Mouse (Mus musculus): ENCODE results near the gene Myo6. TPM values are rescaled to one million over a fixed set of nuclear protein-coding genes. Genes with fewer than 3 reads are reported as not detected.

Gene Myo6
- polyA plus RNA-seq, 1 experiment from 2014 or later: 23.1 TPM

DNA sequence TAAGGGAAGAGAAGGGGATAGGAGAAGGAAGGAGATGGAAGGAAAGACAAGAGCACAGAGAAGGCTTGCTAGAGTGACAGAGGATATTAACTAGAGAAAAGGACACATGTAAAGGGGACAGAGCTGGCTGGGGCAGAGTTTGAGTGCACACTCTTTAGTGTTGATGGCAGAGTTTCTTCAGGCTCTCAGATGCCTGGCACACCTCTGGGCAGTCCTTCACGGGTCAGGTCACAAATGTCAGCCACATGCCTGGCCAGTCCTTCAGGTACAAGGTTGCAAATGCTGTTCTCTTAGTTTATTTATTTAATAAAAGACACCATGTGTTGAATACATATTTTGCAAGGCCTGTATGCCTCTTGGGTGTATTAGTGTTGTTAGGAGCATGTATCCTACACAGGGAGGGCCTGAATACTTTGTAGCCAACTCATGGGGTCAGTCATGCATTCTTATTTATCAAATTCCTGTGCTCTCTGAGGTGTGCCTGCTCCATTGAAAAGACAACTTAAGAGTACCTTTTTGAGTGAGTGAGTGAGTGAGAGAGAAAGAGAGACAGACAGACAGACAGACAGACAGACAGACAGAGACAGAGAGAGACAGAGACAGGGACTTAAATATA is 72.5 kb downstream of the Myo6 start:
- no peak for ATAC-seq
- Histone ChIP-seq H3K27ac (ENCODE audit: low read length) (no peak overlapping the region), H3K9me3 (ENCODE audit: low read length) (no peaks in the 10 kb centered on the region; the same call in 1 of the 2 replicates), H3K4me1 (ENCODE audit: insufficient read depth, low read depth, low read length) (no peaks in the 10 kb centered on the region), H3K4me3 (ENCODE audit: low read depth, low read length) (no peak overlapping the region), H3K9ac (replicated peaks; ENCODE audit: low read depth) (no peak overlapping the region), H3K4me2 (replicated peaks; ENCODE audit: low read depth, low read length) (no peak overlapping the region), H3K27me3 (replicated peaks; ENCODE audit: insufficient read depth, low read length) (no peaks in the 10 kb centered on the region), H3K36me3 (ENCODE audit: insufficient read depth, low read length) (no peaks in the 10 kb centered on the region)
- DNase-seq (ENCODE audit: low spot score): no peak
- 68% methylated on average over 1 of the region's 1 CpGs for WGBS
- TF ChIP-seq EP300 (IDR thresholded peaks at IDR 0.05): no peak
- no peak for TF ChIP-seq CTCF (IDR thresholded peaks at IDR 0.05)

- Histone ChIP-seq H3K4me1 (ENCODE audit: insufficient read depth, low read depth, low read length) (no peaks in the 10 kb centered on the region), H3K4me2 (replicated peaks; ENCODE audit: low read depth, low read length) (no peak overlapping the region), H3K9ac (replicated peaks; ENCODE audit: low read depth) (no peak overlapping the region), H3K4me3 (ENCODE audit: low read depth, low read length) (no peak overlapping the region), H3K27ac (ENCODE audit: low read length) (no peak overlapping the region), H3K9me3 (ENCODE audit: low read length) (no peaks in the 10 kb centered on the region; the same call in 1 of the 2 replicates), H3K36me3 (ENCODE audit: insufficient read depth, low read length) (0 out of 2 replicates have a peak, but pooled peaks cover 5% of the 10 kb centered on the region), H3K27me3 (replicated peaks; ENCODE audit: insufficient read depth, low read length) (no peaks in the 10 kb centered on the region)
- WGBS: 67% methylated on average over 6 of the region's 6 CpGs
- DNase-seq (ENCODE audit: low spot score) (no peak), ATAC-seq (no peak)
- TF ChIP-seq CTCF (IDR thresholded peaks at IDR 0.05) (no peak), EP300 (IDR thresholded peaks at IDR 0.05) (no peak)
These were observed 76.9 kb downstream of the Myo6 start for GRCm38 (mm10) chr9:80241719-80242118.

- 74% methylated on average over 10 of the region's 10 CpGs for WGBS
- no peak for TF ChIP-seq CTCF (IDR thresholded peaks at IDR 0.05)
- TF ChIP-seq EP300 (IDR thresholded peaks at IDR 0.05): no peak
- no peak overlapping the region for H3K9ac ChIP-seq (replicated peaks; ENCODE audit: low read depth)
- H3K4me1 ChIP-seq (ENCODE audit: insufficient read depth, low read depth, low read length): no peaks in the 10 kb centered on the region
- H3K36me3 ChIP-seq (ENCODE audit: insufficient read depth, low read length): no peaks in the 10 kb centered on the region
- no peaks in the 10 kb centered on the region for H3K27me3 ChIP-seq (replicated peaks; ENCODE audit: insufficient read depth, low read length)
- no peak overlapping the region for H3K27ac ChIP-seq (ENCODE audit: low read length)
- no peaks in the 10 kb centered on the region for H3K9me3 ChIP-seq (ENCODE audit: low read length)
- DNase-seq (ENCODE audit: low spot score) (no peak), ATAC-seq (no peak)
- H3K4me2 ChIP-seq (replicated peaks; ENCODE audit: low read depth, low read length): no peak overlapping the region
- no peak overlapping the region for H3K4me3 ChIP-seq (ENCODE audit: low read depth, low read length)
These were observed 87.3 kb downstream of the Myo6 start for GRCm38 (mm10) chr9:80252146-80252545.

GRCm38 (mm10) chr9:80253241-80253640 is 88.4 kb downstream of the Myo6 start:
- no peak overlapping the region for H3K9ac ChIP-seq (replicated peaks; ENCODE audit: low read depth)
- no peak for TF ChIP-seq EP300 (IDR thresholded peaks at IDR 0.05)
- H3K9me3 ChIP-seq (ENCODE audit: low read length): no peaks in the 10 kb centered on the region
- H3K4me2 ChIP-seq (replicated peaks; ENCODE audit: low read depth, low read length): no peak overlapping the region
- no peak for ATAC-seq
- H3K4me3 ChIP-seq (ENCODE audit: low read depth, low read length): no peak overlapping the region
- H3K36me3 ChIP-seq (ENCODE audit: insufficient read depth, low read length): no peaks in the 10 kb centered on the region
- no peak for DNase-seq (ENCODE audit: low spot score)
- 90% methylated on average over 9 of the region's 9 CpGs for WGBS
- H3K27ac ChIP-seq (ENCODE audit: low read length): no peak overlapping the region
- no peaks in the 10 kb centered on the region for H3K4me1 ChIP-seq (ENCODE audit: insufficient read depth, low read depth, low read length)
- H3K27me3 ChIP-seq (replicated peaks; ENCODE audit: insufficient read depth, low read length): no peaks in the 10 kb centered on the region

GRCm38 (mm10) chr9:80256561-80256960 is 91.7 kb downstream of the Myo6 start:
- ATAC-seq: no peak
- Histone ChIP-seq H3K9me3 (ENCODE audit: low read length) (no peaks in the 10 kb centered on the region), H3K27me3 (replicated peaks; ENCODE audit: insufficient read depth, low read length) (no peaks in the 10 kb centered on the region), H3K4me3 (ENCODE audit: low read depth, low read length) (no peak overlapping the region), H3K27ac (ENCODE audit: low read length) (no peak overlapping the region), H3K4me1 (ENCODE audit: insufficient read depth, low read depth, low read length) (no peaks in the 10 kb centered on the region), H3K36me3 (ENCODE audit: insufficient read depth, low read length) (no peaks in the 10 kb centered on the region), H3K9ac (replicated peaks; ENCODE audit: low read depth) (no peak overlapping the region), H3K4me2 (replicated peaks; ENCODE audit: low read depth, low read length) (no peak overlapping the region)
- TF ChIP-seq CTCF (IDR thresholded peaks at IDR 0.05): no peak
- no peak for TF ChIP-seq EP300 (IDR thresholded peaks at IDR 0.05)
- DNase-seq (ENCODE audit: low spot score): no peak
- 76% methylated on average over 2 of the region's 2 CpGs for WGBS

GRCm38 (mm10) chr9:80258396-80258795 is 93.6 kb downstream of the Myo6 start:
- Histone ChIP-seq H3K4me2 (replicated peaks; ENCODE audit: low read depth, low read length) (no peak overlapping the region), H3K27me3 (replicated peaks; ENCODE audit: insufficient read depth, low read length) (no peaks in the 10 kb centered on the region), H3K27ac (ENCODE audit: low read length) (no peak overlapping the region), H3K9ac (replicated peaks; ENCODE audit: low read depth) (no peak overlapping the region), H3K4me1 (ENCODE audit: insufficient read depth, low read depth, low read length) (no peaks in the 10 kb centered on the region), H3K36me3 (ENCODE audit: insufficient read depth, low read length) (no peaks in the 10 kb centered on the region), H3K9me3 (ENCODE audit: low read length) (no peaks in the 10 kb centered on the region), H3K4me3 (ENCODE audit: low read depth, low read length) (no peak overlapping the region)
- WGBS: 51% methylated on average over 6 of the region's 6 CpGs
- ATAC-seq: peak; percentile 70
- TF ChIP-seq EP300 (IDR thresholded peaks at IDR 0.05) (no peak), CTCF (IDR thresholded peaks at IDR 0.05) (peak; percentile 45)
- DNase-seq (ENCODE audit: low spot score): peak; percentile 61

- Histone ChIP-seq H3K36me3 (ENCODE audit: insufficient read depth, low read length) (0 out of 2 replicates have a peak, but pooled peaks cover 4% of the 10 kb centered on the region), H3K9me3 (ENCODE audit: low read length) (no peaks in the 10 kb centered on the region), H3K27me3 (replicated peaks; ENCODE audit: insufficient read depth, low read length) (no peaks in the 10 kb centered on the region), H3K27ac (ENCODE audit: low read length) (no peak overlapping the region), H3K4me2 (replicated peaks; ENCODE audit: low read depth, low read length) (no peak overlapping the region), H3K9ac (replicated peaks; ENCODE audit: low read depth) (no peak overlapping the region), H3K4me1 (ENCODE audit: insufficient read depth, low read depth, low read length) (no peaks in the 10 kb centered on the region), H3K4me3 (ENCODE audit: low read depth, low read length) (no peak overlapping the region)
- TF ChIP-seq CTCF (IDR thresholded peaks at IDR 0.05) (no peak), EP300 (IDR thresholded peaks at IDR 0.05) (no peak)
- WGBS: 71% methylated on average over 3 of the region's 3 CpGs
- ATAC-seq (no peak), DNase-seq (ENCODE audit: low spot score) (no peak)
These were observed 96.1 kb downstream of the Myo6 start for GRCm38 (mm10) chr9:80260905-80261304.

Measured in lung, postnatal 0 days (tissue).